Mouse (Mus musculus): Measurements from ENCODE around the gene Atxn1. TPM values are rescaled to one million over a fixed set of nuclear protein-coding genes. Genes with fewer than 3 reads are reported as not detected.

Atxn1 gene
- polyA plus RNA-seq, 1 experiment from 2014 or later, result 5.9 TPM

- no peak for ATAC-seq (ENCODE audit: low FRiP score, low TSS enrichment)
- Histone ChIP-seq H3K36me3 (ENCODE audit: insufficient read depth, low read length) (no peaks in the 10 kb centered on the region), H3K27me3 (ENCODE audit: insufficient read depth, low read length) (no peaks in the 10 kb centered on the region), H3K4me2 (replicated peaks; ENCODE audit: low read depth, low read length) (no peak overlapping the region), H3K27ac (ENCODE audit: low read length) (no peak overlapping the region), H3K9ac (replicated peaks; ENCODE audit: low read length) (no peak overlapping the region), H3K4me3 (ENCODE audit: low read length) (no peak overlapping the region), H3K4me1 (ENCODE audit: insufficient read depth, low read length) (no peaks in the 10 kb centered on the region), H3K9me3 (ENCODE audit: low read length) (no peaks in the 10 kb centered on the region; the same call in 1 of the 2 replicates)
- WGBS, result 74% methylated on average over 10 of the region's 10 CpGs
Observed at GRCm38 (mm10) chr13:45783681-45784080, 181.1 kb downstream of the Atxn1 start.

- ATAC-seq (ENCODE audit: low FRiP score, low TSS enrichment), result no peak
- Histone ChIP-seq H3K36me3 (ENCODE audit: insufficient read depth, low read length) (no peaks in the 10 kb centered on the region), H3K27me3 (ENCODE audit: insufficient read depth, low read length) (no peaks in the 10 kb centered on the region), H3K9ac (replicated peaks; ENCODE audit: low read length) (no peak overlapping the region), H3K4me2 (replicated peaks; ENCODE audit: low read depth, low read length) (no peak overlapping the region), H3K4me1 (ENCODE audit: insufficient read depth, low read length) (peaks cover 4% of the 10 kb centered on the region; the same call in 1 of the 2 replicates), H3K4me3 (ENCODE audit: low read length) (no peak overlapping the region), H3K9me3 (ENCODE audit: low read length) (no peaks in the 10 kb centered on the region; the same call in 1 of the 2 replicates), H3K27ac (ENCODE audit: low read length) (no peak overlapping the region; the same call in 1 of the 2 replicates)
- WGBS, result 90% methylated on average over 5 of the region's 5 CpGs
Observed at GRCm38 (mm10) chr13:45778750-45779149, 186.1 kb downstream of the Atxn1 start.

DNA sequence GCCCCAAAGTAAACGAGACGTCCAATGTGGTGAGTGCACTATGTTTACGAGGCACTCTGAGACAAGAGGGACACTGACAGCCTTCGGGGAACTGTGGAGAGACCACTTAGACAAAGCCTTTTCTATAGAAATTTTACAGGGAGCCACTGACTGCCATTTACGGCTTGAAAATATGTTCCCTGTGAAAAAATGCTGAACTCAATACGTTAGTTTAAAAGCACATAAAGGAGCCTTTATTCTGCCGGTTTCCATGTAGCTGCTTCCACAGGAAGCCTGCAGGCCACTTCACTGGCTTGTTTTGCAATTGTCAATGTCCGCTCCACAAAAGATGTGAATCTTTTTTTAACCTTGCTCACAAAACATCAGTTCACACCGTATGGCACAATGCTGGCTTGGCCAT, 186.6 kb downstream of the Atxn1 start:
- H3K27ac ChIP-seq (ENCODE audit: low read length), result peak overlapping the region; percentile 11; the same call in 1 of the 2 replicates

DNA sequence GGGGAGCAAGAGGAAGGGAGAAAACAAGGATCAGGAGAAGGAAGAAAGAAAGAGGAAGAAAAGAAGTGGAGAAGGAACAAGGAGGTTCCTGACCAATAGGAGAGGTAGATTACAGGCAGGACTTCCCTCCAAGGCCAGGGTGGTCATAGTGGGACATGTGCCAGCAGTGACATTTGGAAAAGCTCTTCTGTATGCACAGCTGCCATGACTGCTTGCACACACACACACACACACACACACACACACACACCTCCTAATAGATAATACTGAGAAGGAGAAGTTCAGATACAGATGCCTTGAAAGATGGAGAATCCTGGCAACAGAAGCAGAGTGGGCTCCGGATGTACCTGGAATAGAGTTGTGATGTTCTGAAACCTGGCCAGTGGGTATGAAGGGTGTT, 189.3 kb downstream of the Atxn1 start:
- H3K36me3 ChIP-seq (ENCODE audit: insufficient read depth, low read length), result no peaks in the 10 kb centered on the region
- no peak overlapping the region for H3K4me2 ChIP-seq (replicated peaks; ENCODE audit: low read depth, low read length)
- H3K27me3 ChIP-seq (ENCODE audit: insufficient read depth, low read length), result no peaks in the 10 kb centered on the region
- no peak for ATAC-seq (ENCODE audit: low FRiP score, low TSS enrichment)
- H3K4me1 ChIP-seq (ENCODE audit: insufficient read depth, low read length), result peaks cover 4% of the 10 kb centered on the region; the same call in 1 of the 2 replicates
- H3K9ac ChIP-seq (replicated peaks; ENCODE audit: low read length), result no peak overlapping the region
- no peak overlapping the region for H3K27ac ChIP-seq (ENCODE audit: low read length)
- no peak overlapping the region for H3K4me3 ChIP-seq (ENCODE audit: low read length)
- no peaks in the 10 kb centered on the region for H3K9me3 ChIP-seq (ENCODE audit: low read length)
- 90% methylated on average over 1 of the region's 1 CpGs for WGBS

More for the DNA sequence above, 186.6 kb downstream of the Atxn1 start:
- 29% methylated on average over 9 of the region's 9 CpGs for WGBS
- Histone ChIP-seq H3K4me3 (ENCODE audit: low read length) (no peak overlapping the region), H3K4me2 (replicated peaks; ENCODE audit: low read depth, low read length) (no peak overlapping the region), H3K9ac (replicated peaks; ENCODE audit: low read length) (no peak overlapping the region), H3K9me3 (ENCODE audit: low read length) (no peaks in the 10 kb centered on the region; the same call in 1 of the 2 replicates), H3K36me3 (ENCODE audit: insufficient read depth, low read length) (no peaks in the 10 kb centered on the region), H3K4me1 (ENCODE audit: insufficient read depth, low read length) (peaks cover 4% of the 10 kb centered on the region; the same call in 1 of the 2 replicates), H3K27me3 (ENCODE audit: insufficient read depth, low read length) (no peaks in the 10 kb centered on the region)
- no peak for ATAC-seq (ENCODE audit: low FRiP score, low TSS enrichment)

- H3K27me3 ChIP-seq (ENCODE audit: insufficient read depth, low read length), result no peaks in the 10 kb centered on the region
- WGBS, result 67% methylated on average over 21 of the region's 21 CpGs
Observed at GRCm38 (mm10) chr13:45773381-45774168, 191.2 kb downstream of the Atxn1 start.

GRCm38 (mm10) chr13:45769757-45770156, 195.1 kb downstream of the Atxn1 start:
- H3K27ac ChIP-seq (ENCODE audit: low read length), result no peak overlapping the region
- no peaks in the 10 kb centered on the region for H3K36me3 ChIP-seq (ENCODE audit: insufficient read depth, low read length)
- H3K4me3 ChIP-seq (ENCODE audit: low read length), result no peak overlapping the region
- H3K4me1 ChIP-seq (ENCODE audit: insufficient read depth, low read length), result no peaks in the 10 kb centered on the region
- no peak overlapping the region for H3K4me2 ChIP-seq (replicated peaks; ENCODE audit: low read depth, low read length)
- H3K27me3 ChIP-seq (ENCODE audit: insufficient read depth, low read length), result no peaks in the 10 kb centered on the region
- H3K9ac ChIP-seq (replicated peaks; ENCODE audit: low read length), result no peak overlapping the region
- ATAC-seq (ENCODE audit: low FRiP score, low TSS enrichment), result no peak
- no peaks in the 10 kb centered on the region for H3K9me3 ChIP-seq (ENCODE audit: low read length)
- 88% methylated on average over 11 of the region's 11 CpGs for WGBS

More at GRCm38 (mm10) chr13:45773381-45774168, 191.2 kb downstream of the Atxn1 start:
- H3K4me3 ChIP-seq (ENCODE audit: low read length), result no peak overlapping the region
- no peak overlapping the region for H3K4me2 ChIP-seq (replicated peaks; ENCODE audit: low read depth, low read length)
- no peak for ATAC-seq (ENCODE audit: low FRiP score, low TSS enrichment)
- no peak overlapping the region for H3K9ac ChIP-seq (replicated peaks; ENCODE audit: low read length)
- H3K9me3 ChIP-seq (ENCODE audit: low read length), result no peaks in the 10 kb centered on the region
- H3K27ac ChIP-seq (ENCODE audit: low read length), result no peak overlapping the region
- no peaks in the 10 kb centered on the region for H3K36me3 ChIP-seq (ENCODE audit: insufficient read depth, low read length)
- peaks cover 4% of the 10 kb centered on the region; the same call in 1 of the 2 replicates for H3K4me1 ChIP-seq (ENCODE audit: insufficient read depth, low read length)

GRCm38 (mm10) chr13:45768250-45768649, 196.6 kb downstream of the Atxn1 start:
- no peaks in the 10 kb centered on the region for H3K9me3 ChIP-seq (ENCODE audit: low read length)
- H3K9ac ChIP-seq (replicated peaks; ENCODE audit: low read length), result no peak overlapping the region
- H3K4me2 ChIP-seq (replicated peaks; ENCODE audit: low read depth, low read length), result no peak overlapping the region
- H3K4me1 ChIP-seq (ENCODE audit: insufficient read depth, low read length), result no peaks in the 10 kb centered on the region
- no peak overlapping the region for H3K4me3 ChIP-seq (ENCODE audit: low read length)
- WGBS, result 94% methylated on average over 3 of the region's 3 CpGs
- ATAC-seq (ENCODE audit: low FRiP score, low TSS enrichment), result no peak
- H3K36me3 ChIP-seq (ENCODE audit: insufficient read depth, low read length), result no peaks in the 10 kb centered on the region
- no peak overlapping the region for H3K27ac ChIP-seq (ENCODE audit: low read length)
- no peaks in the 10 kb centered on the region for H3K27me3 ChIP-seq (ENCODE audit: insufficient read depth, low read length)

DNA sequence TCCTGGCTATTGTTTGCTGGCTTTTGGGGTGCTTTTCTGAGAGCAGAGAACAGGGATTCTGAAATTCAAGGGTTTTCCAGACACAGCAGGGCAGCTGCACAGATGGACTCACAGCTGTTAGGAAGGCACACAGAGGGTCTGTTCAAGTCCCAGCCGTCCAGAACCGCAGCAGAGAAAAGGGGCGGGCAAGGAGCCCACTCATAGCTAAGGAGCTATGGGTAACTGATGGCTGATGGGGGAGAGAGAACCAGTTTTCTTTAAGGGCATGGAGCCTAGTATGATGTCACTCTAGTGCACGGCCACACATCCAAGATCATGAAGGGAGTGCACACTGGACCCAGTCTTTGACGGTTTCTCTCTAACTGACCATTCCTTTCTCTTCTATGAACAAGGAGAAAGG, 200.5 kb downstream of the Atxn1 start:
- no peak overlapping the region for H3K4me3 ChIP-seq (ENCODE audit: low read length)
- H3K9me3 ChIP-seq (ENCODE audit: low read length), result no peaks in the 10 kb centered on the region
- no peak overlapping the region for H3K4me2 ChIP-seq (replicated peaks; ENCODE audit: low read depth, low read length)
- no peak overlapping the region for H3K27ac ChIP-seq (ENCODE audit: low read length)
- WGBS, result 86% methylated on average over 5 of the region's 5 CpGs
- H3K9ac ChIP-seq (replicated peaks; ENCODE audit: low read length), result no peak overlapping the region
- H3K36me3 ChIP-seq (ENCODE audit: insufficient read depth, low read length), result no peaks in the 10 kb centered on the region
- no peaks in the 10 kb centered on the region for H3K4me1 ChIP-seq (ENCODE audit: insufficient read depth, low read length)
- no peak for ATAC-seq (ENCODE audit: low FRiP score, low TSS enrichment)
- H3K27me3 ChIP-seq (ENCODE audit: insufficient read depth, low read length), result no peaks in the 10 kb centered on the region

DNA sequence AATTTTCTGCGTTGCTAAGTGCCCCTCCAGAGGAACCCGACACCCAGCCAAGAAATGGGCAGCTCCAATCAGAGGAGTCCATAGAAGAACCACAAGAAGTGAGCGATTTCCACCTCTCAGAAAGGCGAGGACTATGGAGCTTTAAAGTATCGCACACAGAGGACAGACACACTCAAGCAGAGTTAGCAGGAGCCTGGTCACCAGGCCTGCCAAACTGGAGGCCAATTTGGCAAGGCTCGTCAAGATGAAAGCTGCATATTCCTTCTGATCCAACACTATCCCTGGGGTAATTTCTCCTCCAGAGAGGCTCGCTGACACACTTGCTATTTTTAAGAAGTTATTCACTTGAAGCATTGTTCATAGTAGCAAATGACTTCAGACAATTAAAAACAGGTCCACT, 202.5 kb downstream of the Atxn1 start:
- no peaks in the 10 kb centered on the region for H3K4me1 ChIP-seq (ENCODE audit: insufficient read depth, low read length)
- H3K27ac ChIP-seq (ENCODE audit: low read length), result no peak overlapping the region
- no peak for ATAC-seq (ENCODE audit: low FRiP score, low TSS enrichment)
- 56% methylated on average over 7 of the region's 7 CpGs for WGBS
- no peak overlapping the region for H3K9ac ChIP-seq (replicated peaks; ENCODE audit: low read length)
- H3K9me3 ChIP-seq (ENCODE audit: low read length), result no peaks in the 10 kb centered on the region
- H3K4me2 ChIP-seq (replicated peaks; ENCODE audit: low read depth, low read length), result no peak overlapping the region
- H3K27me3 ChIP-seq (ENCODE audit: insufficient read depth, low read length), result no peaks in the 10 kb centered on the region
- H3K36me3 ChIP-seq (ENCODE audit: insufficient read depth, low read length), result no peaks in the 10 kb centered on the region
- H3K4me3 ChIP-seq (ENCODE audit: low read length), result no peak overlapping the region

DNA sequence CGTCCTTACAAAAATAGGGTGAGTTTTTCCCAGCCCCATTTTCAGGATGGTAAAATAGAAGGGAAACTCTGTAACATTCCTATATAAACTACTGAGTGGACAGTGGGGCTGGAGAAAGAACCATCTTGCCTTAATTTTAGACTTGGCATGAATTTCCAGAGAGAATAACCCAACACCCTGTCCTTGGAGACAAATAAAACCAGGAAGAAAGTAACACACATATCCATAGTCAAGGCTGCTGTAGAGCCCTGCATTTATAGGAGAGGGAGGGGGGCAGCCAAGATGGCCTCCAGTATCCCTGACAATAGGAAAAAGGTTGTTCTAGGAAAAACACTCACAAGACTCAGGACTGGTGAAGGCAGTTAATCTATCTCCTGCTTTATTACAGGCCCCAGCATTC, 210.3 kb downstream of the Atxn1 start:
- no peaks in the 10 kb centered on the region for H3K27me3 ChIP-seq (ENCODE audit: insufficient read depth, low read length)
- no peaks in the 10 kb centered on the region for H3K9me3 ChIP-seq (ENCODE audit: low read length)
- no peak overlapping the region for H3K4me3 ChIP-seq (ENCODE audit: low read length)
- H3K4me1 ChIP-seq (ENCODE audit: insufficient read depth, low read length), result peaks cover 10% of the 10 kb centered on the region
- no peak overlapping the region for H3K27ac ChIP-seq (ENCODE audit: low read length)
- no peaks in the 10 kb centered on the region for H3K36me3 ChIP-seq (ENCODE audit: insufficient read depth, low read length)
- 64% methylated on average over 1 of the region's 1 CpGs for WGBS
- no peak for ATAC-seq (ENCODE audit: low FRiP score, low TSS enrichment)
- H3K9ac ChIP-seq (replicated peaks; ENCODE audit: low read length), result no peak overlapping the region
- no peak overlapping the region for H3K4me2 ChIP-seq (replicated peaks; ENCODE audit: low read depth, low read length)
